Mouse (Mus musculus) C2C12 (cell line): ENCODE measurements around the gene Rpl34.

Source experiments
- CTCF ChIP-seq: IDR thresholded peaks from one replicate; pipeline ENCODE4 v1.5.1; 2011; ENCODE audit not compliant: control insufficient read depth, insufficient read depth, insufficient read length
- MAX ChIP-seq: IDR thresholded peaks from one replicate; pipeline ENCODE4 v1.6.1; 2011; ENCODE audit warnings: mild to moderate bottlenecking, control low read depth
- MYOD1 ChIP-seq: IDR thresholded peaks from one replicate; pipeline ENCODE4 v1.6.1; 2011; ENCODE audit warnings: low read depth; ENCODE audit not compliant: control insufficient read depth, insufficient read length
- MYOG ChIP-seq: IDR thresholded peaks from one replicate; pipeline ENCODE4 v1.6.1; 2011; ENCODE audit not compliant: control insufficient read depth, insufficient read length; ENCODE audit errors: extremely low read depth
- USF1 ChIP-seq: IDR thresholded peaks from one replicate; pipeline ENCODE4 v1.6.1; 2011; ENCODE audit warnings: low read depth, mild to moderate bottlenecking, control low read depth, moderate library complexity

DNA sequence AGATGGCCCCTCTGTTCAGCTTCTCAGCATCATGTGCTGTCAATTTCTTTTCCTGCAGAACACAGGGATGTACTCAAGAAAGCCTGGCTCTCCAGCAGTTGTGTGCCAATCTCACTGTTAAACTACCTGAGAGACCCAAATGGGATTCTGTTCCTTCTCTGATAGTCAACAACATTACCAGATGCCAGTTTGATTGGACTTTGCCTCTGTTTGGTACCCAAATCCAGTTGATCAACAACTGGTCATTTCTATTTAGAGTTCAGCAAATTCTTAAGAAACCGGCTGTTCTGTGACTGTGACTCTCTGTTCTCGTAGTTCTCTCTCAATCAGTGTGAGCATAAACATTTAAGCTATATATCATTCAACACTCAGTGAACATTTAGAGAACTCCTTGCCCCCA lies 49.0 kb downstream of the Rpl34 start:
- no peak for TF ChIP-seq CTCF
- no peak for TF ChIP-seq MAX
- no peak for TF ChIP-seq MYOD1
- no peak for TF ChIP-seq MYOG
- TF ChIP-seq USF1 = no peak
